Mouse (Mus musculus) small intestine, adult 2 months (tissue): ENCODE measurements around the gene Rcan3.

Experiments used
- CTCF ChIP-seq: fragments of 200-500 bp; IDR thresholded peaks from 2 replicates; pipeline ENCODE4 v1.5.1; 2012; ENCODE audit warnings: low read depth, mild to moderate bottlenecking, control low read depth, inconsistent platforms, low read length, moderate library complexity, mixed read lengths; ENCODE audit not compliant: insufficient replicate concordance, insufficient read length; ENCODE audit errors: extremely low read depth
- POLR2A ChIP-seq: fragments of 200-500 bp; IDR thresholded peaks from 2 replicates; pipeline ENCODE4 v1.6.1; 2012; ENCODE audit warnings: low read depth, mild to moderate bottlenecking, control low read depth, inconsistent platforms, low read length, moderate library complexity

- TF ChIP-seq CTCF = no peak
- TF ChIP-seq POLR2A = no peak
Observed at GRCm38 (mm10) chr4:135392801-135393200, 40.9 kb downstream of the Rcan3 start.
